Mouse (Mus musculus) lung, postnatal 0 days (tissue): ENCODE data around the gene Zbtb37.

Source experiments
- CTCF ChIP-seq: IDR thresholded peaks from 2 replicates; pipeline ENCODE4 v1.5.1; 2016; ENCODE audit warnings: antibody characterized with exemption, mild to moderate bottlenecking
- EP300 ChIP-seq: IDR thresholded peaks from 2 replicates; pipeline ENCODE4 v1.6.1; 2016; ENCODE audit warnings: antibody characterized with exemption, mild to moderate bottlenecking, control low read depth

GRCm38 (mm10) chr1:161038004-161038403 is 3.4 kb upstream of the Zbtb37 start:
- no peak for TF ChIP-seq CTCF
- no peak for TF ChIP-seq EP300
